Mouse (Mus musculus) monocyte, adult 5-6 weeks (primary cell): ENCODE measurements around the gene Cnst. TPM values are rescaled to one million over a fixed set of nuclear protein-coding genes. Genes with fewer than 3 reads are reported as not detected.

ENCODE experiments used
- ATAC-seq: fragments of 153-309, 156-312 bp; replicated peaks from 2 replicates; pipeline ENCODE4 v1.8.0; 2017; ENCODE audit warnings: mild to moderate bottlenecking; ENCODE audit not compliant: low TSS enrichment, insufficient number of reproducible peaks, severe bottlenecking, poor library complexity, low FRiP score
- total RNA-seq: library from RNA; stranded (forward); fragments of 200-1000, 200-491, 200-594 nt; gene quantifications from 3 replicates; pipeline ENCODE4 v1.2.3, GENCODE M21; 2017

The Cnst gene
- total RNA-seq, 1 experiment from 2014 or later, result 54.8 TPM

- no peak for ATAC-seq
These were observed 38.0 kb downstream of the Cnst start for GRCm38 (mm10) chr1:179584220-179584619.

GRCm38 (mm10) chr1:179585646-179586045 is 39.5 kb downstream of the Cnst start:
- no peak for ATAC-seq

- peak; percentile 62 for ATAC-seq
These were observed 40.4 kb downstream of the Cnst start for GRCm38 (mm10) chr1:179586430-179587095.

- no peak for ATAC-seq
These were observed 42.1 kb downstream of the Cnst start for GRCm38 (mm10) chr1:179588230-179588629.

GRCm38 (mm10) chr1:179591639-179592038 is 45.5 kb downstream of the Cnst start:
- ATAC-seq, result no peak

- no peak for ATAC-seq
These were observed 46.0 kb downstream of the Cnst start for GRCm38 (mm10) chr1:179592143-179592542.

GRCm38 (mm10) chr1:179592972-179593371 is 46.8 kb downstream of the Cnst start:
- no peak for ATAC-seq

GRCm38 (mm10) chr1:179598386-179598785 is 52.2 kb downstream of the Cnst start:
- no peak for ATAC-seq

GRCm38 (mm10) chr1:179604526-179604925 is 58.4 kb downstream of the Cnst start:
- no peak for ATAC-seq

- ATAC-seq, result no peak
These were observed 60.0 kb downstream of the Cnst start for GRCm38 (mm10) chr1:179606004-179606723.

- ATAC-seq, result no peak
These were observed 62.4 kb downstream of the Cnst start for GRCm38 (mm10) chr1:179608521-179608920.

GRCm38 (mm10) chr1:179609724-179610505 is 63.7 kb downstream of the Cnst start:
- no peak for ATAC-seq

GRCm38 (mm10) chr1:179611182-179611581 is 65.0 kb downstream of the Cnst start:
- ATAC-seq, result no peak

GRCm38 (mm10) chr1:179612418-179612817 is 66.2 kb downstream of the Cnst start:
- ATAC-seq, result no peak

GRCm38 (mm10) chr1:179612986-179613505 is 66.9 kb downstream of the Cnst start:
- ATAC-seq, result no peak

GRCm38 (mm10) chr1:179617426-179617825 is 71.3 kb downstream of the Cnst start:
- no peak for ATAC-seq

- ATAC-seq, result no peak
These were observed 76.5 kb downstream of the Cnst start for GRCm38 (mm10) chr1:179622665-179623064.

- ATAC-seq, result 0 out of 2 replicates have a peak, but pooled peaks have one; percentile 33
These were observed 77.5 kb downstream of the Cnst start for GRCm38 (mm10) chr1:179623657-179624056.

- peak; percentile 69; the same call in 1 of the 2 replicates for ATAC-seq
These were observed 78.2 kb downstream of the Cnst start for GRCm38 (mm10) chr1:179624354-179624753.
